Mouse (Mus musculus) liver, embryonic 11.5 days (tissue): ENCODE results near the gene Acad12. TPM values are rescaled to one million over a fixed set of nuclear protein-coding genes. Genes with fewer than 3 reads are reported as not detected.

ENCODE experiments used
- ATAC-seq: fragments of 200-750 bp; cut with Nextera tagmentation; replicated peaks from 2 replicates; pipeline ENCODE4 v1.8.0; 2017; ENCODE audit warnings: moderate number of reproducible peaks, mild to moderate bottlenecking, moderate TSS enrichment, moderate library complexity; ENCODE audit not compliant: low FRiP score
- DNase-seq: peaks from one replicate; pipeline ENCODE4 v3.0.0-alpha.2; 2017; ENCODE audit warnings: low spot score
- H3K27ac ChIP-seq: fragments of 300-500 bp; sonication (generic); 2 replicates; pipeline ENCODE4 v1.5.1; 2014; ENCODE audit warnings: mild to moderate bottlenecking, low read depth, low read length, control low read depth
- H3K27me3 ChIP-seq: fragments of 300-500 bp; sonication (generic); replicated peaks from 2 replicates; pipeline ENCODE4 v1.6.1; 2014; ENCODE audit warnings: low read length, mixed read lengths; ENCODE audit not compliant: control insufficient read depth, insufficient read depth
- H3K36me3 ChIP-seq: fragments of 300-500 bp; sonication (generic); 2 replicates; pipeline ENCODE4 v1.6.1; 2014; ENCODE audit warnings: mild to moderate bottlenecking, low read length, moderate library complexity, mixed read lengths; ENCODE audit not compliant: control insufficient read depth, insufficient read depth
- H3K4me1 ChIP-seq: fragments of 300-500 bp; sonication (generic); replicated peaks from 2 replicates; pipeline ENCODE4 v1.6.1; 2014; ENCODE audit warnings: low read length, mixed read lengths; ENCODE audit not compliant: control insufficient read depth, insufficient read depth
- H3K4me2 ChIP-seq: fragments of 300-500 bp; sonication (generic); 2 replicates; pipeline ENCODE4 v1.6.1; 2014; ENCODE audit warnings: mild to moderate bottlenecking, control low read depth, moderate library complexity
- H3K4me3 ChIP-seq: fragments of 300-500 bp; sonication (generic); 2 replicates; pipeline ENCODE4 v1.5.1; 2014; ENCODE audit warnings: low read depth, low read length, control low read depth
- H3K9ac ChIP-seq: fragments of 300-500 bp; sonication (generic); 2 replicates; pipeline ENCODE4 v1.6.1; 2014; ENCODE audit warnings: low read depth, low read length, control low read depth
- H3K9me3 ChIP-seq: fragments of 300-500 bp; sonication (generic); 2 replicates; pipeline ENCODE4 v1.6.1; 2016; ENCODE audit warnings: low read length, inconsistent platforms, mixed read lengths; ENCODE audit not compliant: control insufficient read depth
- WGBS: fragments of 180-500 bp; shearing (Covaris S2); extraction: QIAGEN DNeasy Blood & Tissue Kit; methylation state at CpG from one replicate; pipeline ENCODE4 v1.1.7; 2014; 5-methylcytosine and 5-hydroxymethylcytosine counted together
- polyA plus RNA-seq: library from polyadenylated mRNA; unstranded; fragments of >200 nt; fragmentation: Nextera tagmentation; extraction: Ambion mirVana; gene quantifications from 2 replicates; pipeline ENCODE4 v1.2.1, GENCODE M21; 2014

The Acad12 gene
- polyA plus RNA-seq, 1 experiment from 2014 or later = 3.0 TPM

- Histone ChIP-seq H3K27me3 (no peaks in the 10 kb centered on the region), H3K36me3 (no peaks in the 10 kb centered on the region), H3K4me1 (peaks cover 29% of the 10 kb centered on the region), H3K9ac (peak overlapping the region; percentile 86), H3K4me3 (peak overlapping the region; percentile 89), H3K9me3 (no peaks in the 10 kb centered on the region), H3K27ac (peak overlapping the region; percentile 88), H3K4me2 (peak overlapping the region; percentile 97)
- ATAC-seq (peak; percentile 34), DNase-seq (no peak)
- 5% methylated on average over 33 of the region's 33 CpGs for WGBS
Measured at GRCm38 (mm10) chr5:121592816-121593407, 25.8 kb downstream of the Acad12 start.

- 52% methylated on average over 11 of the region's 11 CpGs for WGBS
- Histone ChIP-seq H3K4me1 (peaks cover 25% of the 10 kb centered on the region), H3K27ac (0 out of 2 replicates have a peak overlapping the region, but pooled peaks have one; percentile 88), H3K9me3 (no peaks in the 10 kb centered on the region), H3K27me3 (no peaks in the 10 kb centered on the region), H3K9ac (peak overlapping the region; percentile 86), H3K4me3 (peak overlapping the region; percentile 89), H3K36me3 (no peaks in the 10 kb centered on the region), H3K4me2 (peak overlapping the region; percentile 97)
- ATAC-seq (no peak), DNase-seq (no peak)
Measured at GRCm38 (mm10) chr5:121592064-121592815, 26.5 kb downstream of the Acad12 start.

- peaks cover 32% of the 10 kb centered on the region for H3K4me1 ChIP-seq
- ATAC-seq (no peak), DNase-seq (no peak)
- 60% methylated on average over 11 of the region's 11 CpGs for WGBS
- H3K27me3 ChIP-seq = no peaks in the 10 kb centered on the region
- H3K4me3 ChIP-seq = peak overlapping the region; percentile 89
- H3K9me3 ChIP-seq = no peaks in the 10 kb centered on the region
- peak overlapping the region; percentile 25; the same call in 1 of the 2 replicates for H3K27ac ChIP-seq
- no peaks in the 10 kb centered on the region for H3K36me3 ChIP-seq
- 0 out of 2 replicates have a peak overlapping the region, but pooled peaks have one; percentile 22 for H3K9ac ChIP-seq
- peak overlapping the region; percentile 97 for H3K4me2 ChIP-seq
Measured at GRCm38 (mm10) chr5:121591417-121592063, 27.2 kb downstream of the Acad12 start.

GRCm38 (mm10) chr5:121589928-121590327 lies 28.8 kb downstream of the Acad12 start:
- H3K4me1 ChIP-seq = peaks cover 31% of the 10 kb centered on the region
- no peak overlapping the region for H3K4me2 ChIP-seq
- ATAC-seq = no peak
- no peak for DNase-seq
- H3K4me3 ChIP-seq = no peak overlapping the region
- no peak overlapping the region for H3K9ac ChIP-seq
- H3K9me3 ChIP-seq = no peaks in the 10 kb centered on the region
- 76% methylated on average over 6 of the region's 6 CpGs for WGBS
- no peak overlapping the region for H3K27ac ChIP-seq
- H3K27me3 ChIP-seq = no peaks in the 10 kb centered on the region
- H3K36me3 ChIP-seq = no peaks in the 10 kb centered on the region

- 34% methylated on average over 6 of the region's 6 CpGs for WGBS
- Histone ChIP-seq H3K4me2 (peak overlapping the region; percentile 52), H3K9ac (peak overlapping the region; percentile 0; the same call in 1 of the 2 replicates), H3K36me3 (no peaks in the 10 kb centered on the region), H3K27ac (peak overlapping the region; percentile 46; the same call in 1 of the 2 replicates), H3K4me3 (no peak overlapping the region), H3K4me1 (peaks cover 24% of the 10 kb centered on the region), H3K27me3 (no peaks in the 10 kb centered on the region), H3K9me3 (no peaks in the 10 kb centered on the region)
- ATAC-seq (no peak), DNase-seq (no peak)
Measured at GRCm38 (mm10) chr5:121586400-121587039, 32.2 kb downstream of the Acad12 start.

GRCm38 (mm10) chr5:121585699-121586098 lies 33.0 kb downstream of the Acad12 start:
- Histone ChIP-seq H3K27ac (0 out of 2 replicates have a peak overlapping the region, but pooled peaks have one; percentile 23), H3K4me3 (no peak overlapping the region), H3K9ac (no peak overlapping the region), H3K9me3 (no peaks in the 10 kb centered on the region), H3K4me1 (peaks cover 19% of the 10 kb centered on the region), H3K27me3 (no peaks in the 10 kb centered on the region), H3K4me2 (no peak overlapping the region), H3K36me3 (peaks cover under 1% of the 10 kb centered on the region; the same call in 1 of the 2 replicates)
- DNase-seq (no peak), ATAC-seq (no peak)
- WGBS = 82% methylated on average over 5 of the region's 5 CpGs

GRCm38 (mm10) chr5:121585005-121585404 lies 33.7 kb downstream of the Acad12 start:
- Histone ChIP-seq H3K4me2 (no peak overlapping the region), H3K9me3 (no peaks in the 10 kb centered on the region), H3K27ac (no peak overlapping the region), H3K4me1 (peaks cover 19% of the 10 kb centered on the region), H3K27me3 (no peaks in the 10 kb centered on the region), H3K4me3 (no peak overlapping the region), H3K36me3 (peaks cover 3% of the 10 kb centered on the region; the same call in 1 of the 2 replicates), H3K9ac (no peak overlapping the region)
- no peak for ATAC-seq
- no peak for DNase-seq
- WGBS = 87% methylated on average over 10 of the region's 10 CpGs

GRCm38 (mm10) chr5:121583765-121584501 lies 34.8 kb downstream of the Acad12 start:
- peak overlapping the region; percentile 33; the same call in 1 of the 2 replicates for H3K4me2 ChIP-seq
- H3K4me3 ChIP-seq = no peak overlapping the region
- H3K36me3 ChIP-seq = peaks cover 7% of the 10 kb centered on the region; the same call in 1 of the 2 replicates
- ATAC-seq (peak; percentile 79), DNase-seq (peak; percentile 58)
- no peaks in the 10 kb centered on the region for H3K9me3 ChIP-seq
- H3K27ac ChIP-seq = peak overlapping the region; percentile 61; the same call in 1 of the 2 replicates
- H3K27me3 ChIP-seq = no peaks in the 10 kb centered on the region
- no peak overlapping the region for H3K9ac ChIP-seq
- 42% methylated on average over 12 of the region's 12 CpGs for WGBS
- H3K4me1 ChIP-seq = peaks cover 19% of the 10 kb centered on the region
